Mouse (Mus musculus) kidney, adult 2 months (tissue): Measurements from ENCODE around the gene Nid2.

Source experiments
- CTCF ChIP-seq: fragments of 200-500 bp; conservative IDR thresholded peaks from 2 replicates; pipeline ENCODE4 v1.5.1; 2011; ENCODE audit warnings: low read depth, mild to moderate bottlenecking, control low read depth, low read length, moderate library complexity, mixed read lengths; ENCODE audit not compliant: insufficient read depth, insufficient read length
- POLR2A ChIP-seq: fragments of 200-500 bp; IDR thresholded peaks from one replicate; pipeline ENCODE4 v1.6.1; 2011; ENCODE audit warnings: low read depth, low read length, control low read depth

GRCm38 (mm10) chr14:19733490-19734282 is 17.4 kb upstream of the Nid2 start:
- TF ChIP-seq CTCF (no peak), POLR2A (no peak)
